Mouse (Mus musculus) spleen, postnatal 36 days (tissue): ENCODE measurements around the gene Ctnnd2.
A peak's percentile ranks its signal among the peaks of the same experiment; 100 is the strongest.

Source experiments
- DNase-seq, 2 experiments: peaks; one replicate each; pipeline ENCODE4 v3.0.0; 2022; ENCODE audit warnings: low spot score in 2 of 2, mixed read lengths in 1 of 2

Gene Ctnnd2

DNA sequence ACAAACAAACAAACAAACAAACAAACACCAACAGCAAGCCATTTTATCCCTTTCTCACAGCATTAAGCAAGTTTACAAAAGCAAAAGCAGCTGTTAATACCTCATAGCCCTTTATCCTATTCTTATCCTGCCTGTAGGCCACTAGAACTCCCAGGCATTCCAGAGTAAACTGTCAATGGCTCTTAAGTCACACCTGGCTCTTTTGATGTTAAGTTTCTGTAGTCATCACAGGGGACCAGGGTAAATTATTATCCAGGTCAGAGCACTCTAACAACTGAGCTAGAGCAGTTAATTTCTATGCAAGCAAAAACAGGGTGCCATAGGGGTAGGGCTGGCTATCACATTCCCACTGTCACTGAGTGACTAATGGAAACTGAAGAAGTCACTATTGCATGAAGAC, 214.1 kb downstream of the Ctnnd2 start:
- DNase-seq = no peak

DNA sequence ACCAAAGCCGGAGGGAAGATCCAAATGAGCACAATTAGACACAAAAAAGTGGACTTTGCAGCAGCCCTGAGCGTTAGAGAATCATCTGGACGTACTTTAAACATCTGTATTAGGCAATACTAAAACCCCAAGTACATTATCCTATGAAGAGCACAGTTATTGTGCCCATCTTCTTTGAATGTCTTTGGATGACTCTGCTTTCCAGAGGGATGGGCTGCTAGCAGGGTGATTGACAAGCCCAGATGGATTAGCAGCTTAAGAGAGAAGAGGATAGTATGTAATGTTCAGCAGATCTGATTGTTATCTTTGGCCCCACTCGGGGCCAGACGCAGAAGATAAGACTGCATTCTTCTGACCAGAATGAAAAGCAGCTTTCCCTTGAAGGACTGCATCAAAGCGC, 214.9 kb downstream of the Ctnnd2 start:
- DNase-seq = no peak

DNA sequence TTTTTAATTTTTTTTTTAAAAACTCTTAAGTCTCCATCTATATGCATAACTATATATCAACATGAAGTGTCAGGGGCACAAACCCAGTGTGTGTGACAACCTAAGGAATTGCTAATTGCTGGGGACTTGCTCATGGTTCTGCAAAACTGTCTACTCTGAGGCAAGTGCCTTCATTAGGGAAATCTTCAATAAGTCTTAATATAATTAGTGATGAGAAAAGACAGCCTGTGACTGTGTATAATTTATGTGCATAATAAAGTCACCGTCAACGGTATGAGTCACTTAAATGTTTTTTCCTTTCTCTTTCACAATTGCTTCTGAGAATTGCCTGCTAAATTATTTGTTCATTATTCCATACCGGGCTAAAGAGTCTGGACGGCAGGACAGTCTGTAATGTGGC, 228.7 kb downstream of the Ctnnd2 start:
- no peak for DNase-seq

DNA sequence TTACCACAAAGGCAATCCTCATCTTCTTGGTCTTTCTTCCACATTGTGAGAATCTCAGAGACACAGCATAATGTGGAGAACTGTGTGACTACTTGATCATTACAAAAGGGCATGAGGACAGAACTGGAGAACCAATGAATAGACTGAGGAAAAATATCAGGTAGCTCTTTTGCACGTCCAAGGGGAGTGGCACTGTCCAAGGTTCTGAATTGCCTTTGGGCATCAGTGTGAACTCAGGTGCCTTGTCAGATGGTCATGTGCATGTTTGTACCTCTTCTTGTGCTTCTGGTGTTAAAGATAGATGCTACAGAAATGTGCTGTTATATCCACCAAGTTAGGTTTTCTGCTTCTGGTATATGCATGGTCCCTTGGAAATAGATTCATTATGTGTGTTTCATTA, 233.9 kb downstream of the Ctnnd2 start:
- no peak for DNase-seq

DNA sequence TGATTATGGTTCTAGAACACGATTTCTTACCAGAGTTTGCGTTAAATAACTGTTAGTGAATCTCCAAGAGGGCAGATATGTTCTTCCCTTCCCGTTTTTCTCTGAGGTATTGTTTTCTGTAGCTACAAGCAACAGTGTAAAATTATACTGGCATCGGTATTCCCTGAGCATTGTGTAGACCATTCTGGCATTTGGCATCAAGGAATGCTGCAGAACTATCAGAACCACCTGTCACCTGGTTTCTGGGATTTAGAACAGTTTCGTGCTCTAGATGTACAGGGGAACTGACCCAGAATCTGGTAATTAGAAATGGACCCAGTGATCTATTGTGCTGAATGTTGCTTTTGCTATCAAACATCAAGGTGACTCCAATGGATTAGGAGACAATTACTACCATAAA, 250.8 kb downstream of the Ctnnd2 start:
- no peak for DNase-seq

DNA sequence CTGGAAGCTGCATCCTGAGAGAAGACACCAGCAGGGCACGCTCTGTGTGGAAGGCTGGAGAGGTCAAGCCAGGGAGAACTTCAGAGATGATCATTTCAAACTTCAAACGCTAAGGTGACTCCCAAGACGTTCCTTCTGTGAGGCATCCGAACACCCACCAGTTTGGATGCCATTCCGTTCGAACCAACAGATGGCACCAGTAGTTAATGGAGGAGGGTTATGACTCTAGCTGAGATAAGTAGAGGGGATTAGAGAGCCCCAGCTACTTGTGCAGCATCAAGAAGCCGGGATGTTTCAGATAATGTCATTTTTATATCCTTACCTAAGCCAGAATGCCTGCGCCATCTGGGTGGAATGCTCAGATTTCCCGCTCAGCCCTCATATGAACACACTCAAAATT, 251.9 kb downstream of the Ctnnd2 start:
- no peak for DNase-seq

DNA sequence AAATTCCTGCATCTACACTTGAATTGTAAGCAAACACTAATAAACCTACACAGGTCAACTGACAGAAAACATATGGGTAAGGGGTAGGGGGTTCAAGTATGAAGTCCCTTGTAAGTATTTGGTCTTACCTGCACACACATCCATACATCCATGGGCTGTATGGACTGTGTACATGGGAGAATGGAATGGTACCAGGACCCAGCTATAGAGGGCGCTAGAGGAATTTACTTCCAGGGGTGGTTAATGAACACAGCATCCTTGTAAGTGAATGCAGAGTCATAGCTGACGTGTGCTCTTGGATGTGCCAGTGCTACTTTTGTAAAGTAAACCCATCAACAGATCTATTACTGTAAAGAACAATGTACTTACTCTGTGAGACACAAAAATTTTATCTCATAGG, 254.9 kb downstream of the Ctnnd2 start:
- DNase-seq = no peak

DNA sequence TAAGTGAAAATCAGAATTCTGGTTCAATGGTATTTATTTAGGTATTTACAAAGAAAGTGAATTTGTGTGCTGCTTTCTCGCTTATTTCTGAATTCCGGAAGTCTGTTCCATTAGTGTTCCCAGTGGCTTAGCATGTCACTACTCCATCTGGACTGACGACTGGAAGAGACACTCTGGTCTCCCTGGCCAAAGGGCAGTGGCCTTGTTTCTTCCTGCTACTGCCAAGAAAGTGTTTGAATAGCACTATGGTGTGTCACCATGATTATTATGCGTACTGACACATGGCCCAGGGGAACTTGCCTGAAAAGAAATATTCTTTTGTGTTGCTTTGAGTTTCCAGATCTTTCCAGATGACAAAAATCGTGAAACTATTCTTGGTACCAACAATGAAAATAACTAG, 266.7 kb downstream of the Ctnnd2 start:
- DNase-seq = no peak

DNA sequence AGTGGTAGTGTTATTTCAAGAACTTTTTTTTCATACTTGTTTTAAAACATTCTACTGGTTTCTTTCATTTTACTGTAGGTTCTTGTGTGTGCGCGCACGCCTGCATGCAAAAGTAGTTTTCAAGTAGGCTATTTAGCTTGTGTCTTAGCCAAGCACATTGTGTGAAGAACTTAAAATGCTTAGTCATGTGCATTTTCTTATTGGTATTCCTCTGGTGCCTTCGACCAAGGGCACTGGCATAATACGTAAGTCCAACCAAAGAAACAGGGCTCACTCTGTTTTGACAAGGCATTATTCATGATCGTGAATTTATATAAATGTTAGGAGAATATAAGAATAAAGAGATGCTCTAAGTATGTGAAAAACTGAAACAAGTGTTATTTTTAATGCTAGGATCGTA, 278.4 kb downstream of the Ctnnd2 start:
- no peak for DNase-seq

DNA sequence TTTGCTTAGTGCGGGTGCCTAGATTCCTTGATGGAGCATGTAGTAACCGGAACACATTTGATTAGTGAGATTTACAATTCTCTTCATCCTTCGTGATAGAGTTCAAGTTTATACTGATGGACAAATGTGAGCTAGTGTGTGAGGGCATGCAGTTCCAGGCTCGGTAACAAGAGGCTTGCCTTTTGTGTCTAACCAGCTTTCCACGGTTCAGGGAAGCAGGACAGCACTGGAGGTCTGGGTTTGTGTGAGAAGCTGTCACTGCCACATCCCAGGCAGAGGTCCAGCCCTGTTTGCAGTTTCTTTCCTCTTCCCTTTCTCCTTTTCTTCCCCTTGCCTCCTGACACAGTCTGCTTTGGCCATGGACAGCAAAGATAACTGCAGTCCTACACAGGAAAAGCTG, 279.5 kb downstream of the Ctnnd2 start:
- DNase-seq = no peak

DNA sequence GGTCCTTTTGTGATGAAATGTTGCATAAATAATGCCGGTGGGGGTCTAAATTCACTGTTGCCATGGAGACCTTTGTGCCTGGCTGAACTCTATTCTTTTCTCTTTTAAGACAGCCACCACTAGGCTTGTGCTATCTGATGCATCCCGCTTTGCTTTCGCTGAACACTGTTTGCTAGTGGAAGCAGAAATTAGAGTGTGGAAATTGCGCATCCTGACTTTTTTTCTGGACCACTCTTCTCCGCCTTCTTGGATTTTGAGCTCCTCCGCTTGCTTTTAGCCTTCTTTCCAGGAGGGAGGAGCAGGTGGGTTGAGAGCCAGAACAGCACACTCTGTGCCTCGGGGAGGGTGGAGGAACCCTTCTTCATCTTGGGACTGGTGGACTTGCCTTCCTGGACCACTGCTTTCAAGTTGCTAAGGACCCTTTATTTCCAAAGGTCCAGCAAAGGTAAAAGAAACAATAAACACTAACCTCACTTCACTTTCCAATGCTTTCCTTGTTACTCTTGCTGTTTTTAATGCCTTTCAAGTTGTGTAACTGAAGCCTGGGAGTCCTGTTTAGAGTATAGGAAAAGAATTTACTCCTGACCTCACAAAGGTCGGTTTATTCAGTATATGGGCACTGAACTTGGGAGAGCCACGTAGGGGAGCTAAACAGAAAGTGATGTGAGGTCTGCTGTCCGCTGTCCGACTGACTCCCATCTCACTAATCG, 285.3 kb downstream of the Ctnnd2 start:
- DNase-seq = no peak

DNA sequence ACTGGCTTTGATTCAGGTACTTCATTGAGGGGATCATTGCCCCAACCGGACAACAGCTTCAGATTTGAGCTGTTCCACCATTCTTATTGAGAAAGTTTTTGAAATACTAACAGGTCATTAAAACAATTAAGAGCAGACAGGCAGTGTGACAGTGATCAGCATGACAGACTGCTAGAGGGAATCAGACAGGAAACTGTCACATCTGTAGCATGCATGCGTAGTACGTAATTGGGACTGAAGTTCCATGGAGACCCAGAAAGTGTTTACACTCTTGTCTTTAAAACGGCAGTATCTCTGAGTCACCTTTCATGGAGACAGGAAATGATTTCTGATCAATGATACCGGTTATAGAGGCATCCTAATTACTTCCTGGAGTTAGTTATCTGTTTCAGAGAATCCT, 286.3 kb downstream of the Ctnnd2 start:
- DNase-seq = no peak

DNA sequence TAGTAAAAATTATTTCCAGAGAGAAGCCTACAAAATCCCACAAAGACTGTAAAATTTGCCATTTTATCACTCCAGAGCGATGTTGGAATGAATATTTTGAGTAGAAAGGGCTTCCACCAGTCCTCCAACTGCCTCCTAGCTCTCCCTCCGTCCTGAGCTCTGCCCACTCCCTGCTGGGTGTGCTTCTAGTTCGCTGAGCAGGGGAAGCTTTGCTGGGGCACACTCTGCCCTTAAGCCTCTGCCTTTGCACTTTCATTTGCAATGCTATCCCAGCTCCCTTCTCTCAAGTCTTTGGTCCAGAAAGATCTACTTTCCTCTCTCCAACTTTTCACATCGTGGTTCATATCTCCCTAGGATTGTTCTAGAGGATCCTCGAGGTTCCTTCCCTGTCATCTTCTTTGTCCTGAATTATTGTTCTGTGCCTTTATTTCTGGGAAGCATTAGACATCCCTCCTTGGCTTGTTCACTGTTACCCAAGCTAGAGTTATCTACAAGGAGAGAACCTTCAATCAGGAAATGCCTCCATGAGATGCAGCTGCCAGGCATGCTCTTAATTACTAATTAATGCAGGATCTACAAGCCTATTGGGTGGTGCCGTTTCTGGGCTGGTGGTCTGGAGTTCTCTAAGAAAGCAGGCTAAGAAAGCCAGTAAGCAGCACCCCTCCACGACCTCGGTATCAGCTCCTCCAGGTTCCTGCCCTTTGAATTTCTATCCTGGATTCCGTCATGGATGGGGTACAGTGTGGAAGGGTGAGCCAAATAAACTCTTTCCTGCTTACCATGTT, 288.1 kb downstream of the Ctnnd2 start:
- DNase-seq = no peak

DNA sequence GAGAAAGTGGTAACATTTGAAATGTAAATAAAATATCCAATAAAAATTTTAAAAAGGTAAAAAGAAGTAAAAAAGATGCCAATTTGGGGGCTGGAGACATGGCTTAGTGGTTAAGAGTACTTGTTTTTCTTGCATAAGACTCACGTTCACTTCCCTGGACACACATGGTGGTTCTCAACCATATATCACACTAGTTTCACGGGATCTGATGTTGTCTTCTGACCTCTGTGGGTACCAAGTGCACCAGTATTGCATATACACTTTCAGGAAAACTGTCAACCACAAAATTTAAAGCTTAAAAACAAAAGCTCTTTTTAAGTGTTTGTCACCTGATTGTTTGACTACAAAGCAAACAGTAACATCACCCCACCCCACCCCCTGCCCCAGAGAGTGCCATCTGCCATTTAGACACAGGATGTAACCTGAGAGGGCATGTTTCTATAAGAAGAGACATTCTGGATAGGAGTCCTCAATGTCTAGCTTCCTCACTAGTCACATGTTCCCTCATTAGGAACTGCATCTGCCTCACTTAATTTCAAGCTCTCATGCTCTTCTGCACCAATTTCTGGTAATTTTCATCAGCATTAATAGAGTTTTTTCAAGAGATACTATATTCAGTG, 290.5 kb downstream of the Ctnnd2 start:
- DNase-seq = no peak

DNA sequence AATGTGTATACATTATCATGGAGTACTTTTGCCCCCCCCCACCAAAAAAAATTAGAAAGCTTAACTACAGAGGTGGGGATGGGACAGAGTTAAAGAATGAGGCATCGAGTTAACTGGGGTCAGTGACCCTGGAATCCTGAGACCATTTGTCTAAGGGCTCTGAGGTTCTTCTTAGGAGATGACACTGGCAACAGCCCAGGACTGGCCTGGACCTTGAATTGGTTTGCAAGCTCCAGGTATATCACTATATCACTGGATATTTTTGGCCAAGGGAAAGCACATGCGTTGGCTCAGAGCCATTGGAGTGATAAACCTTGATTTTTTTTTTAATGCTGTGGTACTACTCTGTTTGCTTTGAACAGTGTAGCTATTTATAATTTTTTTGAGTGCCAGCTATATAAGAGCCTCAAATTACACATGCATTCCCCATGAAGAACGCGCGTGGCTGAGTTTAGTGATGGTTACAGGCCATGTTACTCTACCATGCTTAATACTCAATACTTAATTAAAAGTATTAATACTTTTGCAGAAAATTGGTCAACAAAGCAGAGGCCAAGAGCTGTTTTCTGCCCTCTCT, 291.2 kb downstream of the Ctnnd2 start:
- no peak for DNase-seq

DNA sequence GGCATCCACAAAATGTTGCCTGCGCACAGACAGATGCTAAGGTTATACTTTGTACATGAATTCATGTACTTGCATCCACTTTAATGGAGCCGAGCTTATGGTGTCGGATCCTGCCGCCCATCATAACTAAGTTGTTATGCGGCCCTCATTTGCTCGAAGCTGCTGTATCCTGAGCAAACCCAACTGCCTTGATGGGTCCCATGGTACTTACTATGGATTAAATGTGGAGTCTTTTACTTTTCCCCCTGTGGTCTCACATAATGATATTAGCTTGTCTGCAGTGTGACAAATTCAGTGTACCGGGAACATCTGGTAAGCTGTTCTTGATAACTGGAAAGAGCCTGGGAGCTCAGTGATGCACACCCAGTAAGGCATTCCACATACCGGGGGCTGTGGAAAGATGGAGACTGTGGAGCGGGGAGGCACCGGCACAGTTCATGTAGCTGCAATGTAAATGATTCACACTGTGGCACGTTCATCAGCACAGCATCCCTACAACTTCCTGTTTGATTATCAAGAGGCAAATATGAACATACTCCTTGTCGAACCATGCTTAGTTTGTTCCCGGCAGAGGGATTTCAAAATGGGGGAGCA, 294.7 kb downstream of the Ctnnd2 start:
- DNase-seq = no peak

DNA sequence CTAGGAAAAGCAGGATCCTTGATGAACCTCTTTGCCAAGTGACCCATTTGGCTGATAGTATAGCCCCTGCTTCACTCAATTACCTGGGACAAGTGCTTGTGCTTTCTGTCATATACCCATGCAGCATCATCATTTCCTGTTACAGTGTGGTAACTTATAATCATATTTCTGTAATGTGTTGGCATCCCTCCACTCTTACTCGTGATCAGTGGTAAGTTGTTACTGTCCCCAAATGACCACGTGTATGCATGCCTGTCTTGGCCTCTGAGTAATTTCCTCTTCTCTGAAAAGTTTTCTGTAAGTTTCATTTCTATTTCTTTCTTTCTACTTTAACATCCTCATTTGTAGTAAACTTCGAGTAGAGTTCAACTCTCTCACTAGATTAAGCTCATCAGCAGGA, 296.4 kb downstream of the Ctnnd2 start:
- DNase-seq = peak in 1 of 2 experiments; percentile 17

DNA sequence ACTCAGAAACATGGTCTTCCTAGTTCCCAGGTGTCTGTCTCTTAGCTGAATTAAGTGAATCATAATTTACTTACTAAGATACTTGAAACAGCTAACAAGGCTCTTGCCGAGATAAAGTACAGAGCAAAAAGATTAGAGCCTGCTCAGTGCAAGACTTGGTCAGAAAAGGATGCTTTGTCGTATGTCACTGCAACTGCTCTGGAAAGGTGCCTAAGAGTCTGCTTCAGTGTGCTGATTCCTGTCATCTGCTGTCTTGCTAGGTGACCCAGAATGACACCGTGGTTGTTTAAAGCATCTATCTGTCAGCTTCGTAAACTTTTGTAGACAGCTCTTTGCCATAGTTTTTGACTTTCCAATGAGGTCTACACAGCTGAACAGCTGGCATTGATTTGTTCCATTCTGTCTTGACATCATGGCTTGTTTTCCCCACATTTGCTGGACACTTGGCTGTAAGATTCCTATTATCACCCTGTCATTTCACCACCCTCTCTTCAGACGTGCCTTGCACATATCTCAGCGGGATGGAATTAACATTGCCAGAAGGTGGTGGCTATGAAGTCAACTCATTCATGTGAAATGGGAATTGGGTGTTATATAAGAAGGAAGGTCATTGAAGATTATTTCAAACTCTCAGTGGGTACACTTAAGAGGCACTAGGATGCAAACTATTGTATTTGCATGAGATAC, 299.0 kb downstream of the Ctnnd2 start:
- no peak for DNase-seq

DNA sequence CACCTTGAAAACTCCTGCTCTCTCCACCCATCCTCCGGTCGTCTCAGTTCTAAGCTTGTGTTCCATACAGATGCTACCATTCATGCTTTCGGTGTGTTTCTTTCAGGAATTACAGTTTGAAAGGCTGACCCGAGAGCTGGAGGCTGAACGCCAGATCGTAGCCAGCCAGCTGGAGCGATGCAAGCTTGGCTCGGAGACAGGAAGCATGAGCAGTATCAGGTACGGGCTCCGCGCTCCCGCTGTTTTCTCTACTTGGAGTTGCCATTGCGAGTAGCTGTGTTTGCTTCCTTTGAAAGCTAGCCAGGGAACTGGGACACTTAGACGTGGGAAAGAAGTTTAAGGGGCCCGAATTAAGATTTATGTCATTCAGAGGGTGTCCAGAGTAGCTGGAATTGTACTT, 308.3 kb downstream of the Ctnnd2 start:
- DNase-seq = no peak

DNA sequence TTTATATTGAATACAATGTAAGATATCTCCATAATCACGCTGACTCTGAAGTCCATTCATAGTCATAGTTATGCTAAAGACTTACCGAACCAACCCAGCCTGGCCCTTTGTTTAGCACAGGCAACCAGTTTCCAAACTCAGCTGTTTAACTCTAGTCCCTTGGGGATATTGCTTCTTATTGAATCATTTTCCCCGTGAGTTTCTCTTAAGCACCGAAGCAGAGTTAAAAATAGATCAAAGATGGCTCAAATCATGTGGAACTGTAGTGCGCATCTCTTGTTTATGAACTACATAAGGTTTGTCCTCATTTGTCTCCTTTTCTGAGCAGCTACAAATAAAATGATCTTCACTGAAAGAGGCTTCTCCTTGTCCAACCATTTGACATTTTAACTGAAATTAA, 334.1 kb downstream of the Ctnnd2 start:
- DNase-seq = no peak

DNA sequence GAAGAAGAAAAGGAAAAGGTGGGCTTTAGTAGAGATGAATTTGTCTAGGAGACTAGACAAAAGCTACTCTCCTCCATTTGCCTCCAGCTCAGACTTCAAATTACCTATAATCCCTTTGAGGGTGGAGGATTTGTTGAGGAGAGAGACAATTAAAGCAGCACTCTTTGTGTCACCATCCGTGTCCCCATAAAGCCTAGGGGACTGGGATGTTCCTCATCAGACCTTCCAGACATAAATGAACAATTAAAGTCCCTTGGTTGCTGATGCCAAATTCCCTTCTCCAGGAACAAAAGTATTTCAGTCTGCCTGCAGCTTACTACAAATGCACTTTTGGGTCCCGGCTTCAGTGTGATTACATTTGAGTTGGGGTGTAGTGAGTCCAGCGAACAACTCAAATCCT, 340.1 kb downstream of the Ctnnd2 start:
- DNase-seq = no peak

DNA sequence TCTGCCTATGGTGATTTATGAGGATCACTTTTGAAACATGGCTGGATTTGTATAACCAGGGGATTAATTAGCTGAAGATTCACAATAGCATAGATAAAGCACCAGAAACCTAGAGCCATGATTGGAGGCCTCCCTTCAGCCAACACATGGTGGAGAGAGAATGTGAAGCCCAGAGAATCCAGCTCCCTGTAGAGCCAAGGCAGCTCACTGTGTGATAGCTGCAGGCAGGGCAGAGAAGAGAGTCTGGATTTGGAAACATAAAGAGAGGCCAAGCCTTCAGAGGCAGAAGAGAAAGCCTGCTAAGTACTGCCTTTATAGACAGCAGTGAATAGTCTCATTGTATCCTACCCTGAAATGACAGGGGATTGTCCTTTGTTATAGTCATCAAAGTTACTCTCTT, 340.7 kb downstream of the Ctnnd2 start:
- DNase-seq = no peak
